Mouse (Mus musculus) thymus, adult 2 months (tissue): Measurements from ENCODE around the gene Diaph3.

Source experiments
- CTCF ChIP-seq: fragments of 200-500 bp; IDR thresholded peaks from 2 replicates; pipeline ENCODE4 v1.5.1; 2012; ENCODE audit warnings: mild to moderate bottlenecking, control low read depth, low read length, moderate library complexity, borderline replicate concordance; ENCODE audit not compliant: control insufficient read depth, poor library complexity, insufficient read depth; ENCODE audit errors: extremely low read depth
- POLR2A ChIP-seq: fragments of 200-500 bp; IDR thresholded peaks from 2 replicates; pipeline ENCODE4 v1.6.1; 2012; ENCODE audit warnings: mild to moderate bottlenecking, low read length, control low read depth, moderate library complexity; ENCODE audit not compliant: control insufficient read depth, poor library complexity, insufficient read depth; ENCODE audit errors: extremely low read depth

GRCm38 (mm10) chr14:87149684-87150083, 8.6 kb upstream of the Diaph3 start:
- TF ChIP-seq CTCF (no peak), POLR2A (no peak)
